Comparison of ENCODE assay signal across 8 mouse cellular contexts in genomic region chr8:107056973-107057369, GRCm38 (mm10). TPM values are rescaled to one million over a fixed set of nuclear protein-coding genes. Genes with fewer than 3 reads are reported as not detected.
A peak's percentile ranks its signal among the peaks of the same experiment; 100 is the strongest.
DNase-seq lines count a peak whose midpoint lies in the region; ATAC-seq and TF ChIP-seq lines count a peak whose summit lies in the region.

No protein-coding gene starts in this region.

- H3K27ac ChIP-seq in left cerebral cortex, adult 2 months = no peak overlapping the region
- H3K27ac ChIP-seq in cortical plate, adult 2 months (ENCODE audit: insufficient read depth, low read length) = no peak overlapping the region
- H3K27ac ChIP-seq in hindbrain, embryonic 11.5 days (ENCODE audit: low read depth, low read length) = no peak overlapping the region
- 0 out of 2 replicates have a peak overlapping the region, but pooled peaks have one; percentile 25 for H3K27ac ChIP-seq in midbrain, embryonic 13.5 days

- no peaks in the 10 kb centered on the region for H3K27me3 ChIP-seq in hindbrain, embryonic 11.5 days (ENCODE audit: control insufficient read depth, insufficient read depth, low read length)
- no peaks in the 10 kb centered on the region for H3K27me3 ChIP-seq in midbrain, embryonic 13.5 days

- peak overlapping the region; percentile 71 for H3K4me3 ChIP-seq in left cerebral cortex, adult 2 months
- peak overlapping the region; percentile 97 for H3K4me3 ChIP-seq in cortical plate, adult 2 months (ENCODE audit: insufficient read depth, low read length)
- H3K4me3 ChIP-seq in hindbrain, embryonic 11.5 days (ENCODE audit: low read depth, low read length) = peak overlapping the region; percentile 98
- peak overlapping the region; percentile 71 for H3K4me3 ChIP-seq in midbrain, embryonic 13.5 days (replicated peaks)

- peak overlapping the region; percentile 92 for H3K4me2 ChIP-seq in hindbrain, embryonic 11.5 days (replicated peaks; ENCODE audit: low read depth, low read length)
- H3K4me2 ChIP-seq in midbrain, embryonic 13.5 days (replicated peaks) = peak overlapping the region; percentile 98

- TF ChIP-seq CTCF in left cerebral cortex, adult 2 months (IDR thresholded peaks at IDR 0.05) = no peak
- no peak for TF ChIP-seq CTCF in cortical plate, adult 2 months (IDR thresholded peaks at IDR 0.05; ENCODE audit: extremely low read depth, insufficient read depth, low read length)

- no peaks in the 10 kb centered on the region for H3K9me3 ChIP-seq in hindbrain, embryonic 11.5 days (ENCODE audit: control insufficient read depth, low read length)
- no peaks in the 10 kb centered on the region for H3K9me3 ChIP-seq in midbrain, embryonic 13.5 days

- no peak for DNase-seq in left cerebral cortex, adult 2 months (ENCODE audit: extremely low spot score in 1 of 2, low spot score in 2 of 2)
- no peak for DNase-seq in left cerebral cortex, adult 11 months (ENCODE audit: low spot score)
- no peak for DNase-seq in hindbrain, embryonic 11.5 days (ENCODE audit: low spot score)
- DNase-seq in cerebellum, adult 9-10 months = no peak
- no peak for DNase-seq in thymus, postnatal 14 days
- DNase-seq in urinary bladder, postnatal 4 days (ENCODE audit: low spot score in 2 of 2) = no peak

- H3K4me1 ChIP-seq in cortical plate, adult 2 months (ENCODE audit: control insufficient read depth, insufficient read depth, low read length) = peaks cover 2% of the 10 kb centered on the region; the same call in 1 of the 2 replicates
- H3K4me1 ChIP-seq in hindbrain, embryonic 11.5 days (replicated peaks; ENCODE audit: control insufficient read depth, insufficient read depth, low read length) = 0 out of 2 replicates have a peak, but pooled peaks cover 3% of the 10 kb centered on the region
- H3K4me1 ChIP-seq in midbrain, embryonic 13.5 days (replicated peaks) = peaks cover 29% of the 10 kb centered on the region

- H3K36me3 ChIP-seq in hindbrain, embryonic 11.5 days (ENCODE audit: control insufficient read depth, insufficient read depth, low read length) = peaks cover 9% of the 10 kb centered on the region; the same call in 1 of the 2 replicates
- H3K36me3 ChIP-seq in midbrain, embryonic 13.5 days = peaks cover 49% of the 10 kb centered on the region

- H3K9ac ChIP-seq in hindbrain, embryonic 11.5 days (ENCODE audit: low read depth, low read length) = peak overlapping the region; percentile 80
- peak overlapping the region; percentile 78 for H3K9ac ChIP-seq in midbrain, embryonic 13.5 days (replicated peaks)

- ATAC-seq in hindbrain, embryonic 11.5 days (ENCODE audit: low FRiP score) = peak; percentile 80
- peak; percentile 87 for ATAC-seq in midbrain, embryonic 13.5 days

- 1% methylated on average over 33 of the region's 33 CpGs for WGBS in hindbrain, embryonic 11.5 days
- under 1% methylated on average over 33 of the region's 33 CpGs for WGBS in midbrain, embryonic 13.5 days

- TF ChIP-seq POLR2A in cortical plate, adult 2 months (IDR thresholded peaks at IDR 0.05; ENCODE audit: extremely low read depth, insufficient read depth, low read length) = no peak

- intact Hi-C loops in left cerebral cortex, adult 2 months (cut with DNase I) = loop anchor here (1.0 kb wide), 1 partner anchor 164 kb away; the partner anchor contains the start of gene Utp4

RNA-seq across cellular contexts. Expression of gene Nip7, which starts 0.3 kb away (rescaled TPM):
- total RNA-seq in left cerebral cortex, adult 2 months (2021) = 10 to 100 TPM; 40.9 to 42.4 TPM
- polyA plus RNA-seq in cortical plate, adult 2 months (2012; rRNA removed) = 36.5 and 42.5 TPM in 2 replicates
- 97.2 and 98.6 TPM in 2 replicates for polyA plus RNA-seq in hindbrain, embryonic 11.5 days (2014; fragmentation: Nextera tagmentation; extraction: Ambion mirVana)
- polyA plus RNA-seq in midbrain, embryonic 13.5 days (2015; fragmentation: Nextera tagmentation; extraction: Ambion mirVana) = 81.9 and 93.3 TPM in 2 replicates

RNA-seq across cellular contexts. Expression of gene Cog8, which starts 0.5 kb away (rescaled TPM):
- 10 to 100 TPM; 24.9 to 27.8 TPM for total RNA-seq in left cerebral cortex, adult 2 months (2021)
- 33.0 and 36.8 TPM in 2 replicates for polyA plus RNA-seq in cortical plate, adult 2 months (2012; rRNA removed)
- polyA plus RNA-seq in hindbrain, embryonic 11.5 days (2014; fragmentation: Nextera tagmentation; extraction: Ambion mirVana) = 40.8 and 42.2 TPM in 2 replicates
- 37.0 and 42.0 TPM in 2 replicates for polyA plus RNA-seq in midbrain, embryonic 13.5 days (2015; fragmentation: Nextera tagmentation; extraction: Ambion mirVana)

RNA-seq across cellular contexts. Expression of gene Tmed6, which starts 8.5 kb away (rescaled TPM):
- not detected for total RNA-seq in left cerebral cortex, adult 2 months (2021)
- polyA plus RNA-seq in cortical plate, adult 2 months (2012; rRNA removed) = not detected in 2 replicates
- polyA plus RNA-seq in hindbrain, embryonic 11.5 days (2014; fragmentation: Nextera tagmentation; extraction: Ambion mirVana) = not detected in 2 replicates
- polyA plus RNA-seq in midbrain, embryonic 13.5 days (2015; fragmentation: Nextera tagmentation; extraction: Ambion mirVana) = not detected in 2 replicates

RNA-seq across cellular contexts. Expression of gene Pdf, which starts 8.6 kb away (rescaled TPM):
- 10 to 100 TPM; 24.4 to 25.9 TPM for total RNA-seq in left cerebral cortex, adult 2 months (2021)
- polyA plus RNA-seq in cortical plate, adult 2 months (2012; rRNA removed) = 32.4 TPM in 2 replicates
- polyA plus RNA-seq in hindbrain, embryonic 11.5 days (2014; fragmentation: Nextera tagmentation; extraction: Ambion mirVana) = 41.1 and 45.6 TPM in 2 replicates
- polyA plus RNA-seq in midbrain, embryonic 13.5 days (2015; fragmentation: Nextera tagmentation; extraction: Ambion mirVana) = 32.8 and 36.8 TPM in 2 replicates

RNA-seq across cellular contexts. Expression of gene Vps4a, which starts 25.9 kb away (rescaled TPM):
- total RNA-seq in left cerebral cortex, adult 2 months (2021) = 100 to 1,000 TPM; 107 to 132 TPM
- polyA plus RNA-seq in cortical plate, adult 2 months (2012; rRNA removed) = 99.0 and 103 TPM in 2 replicates
- 98.8 and 101 TPM in 2 replicates for polyA plus RNA-seq in hindbrain, embryonic 11.5 days (2014; fragmentation: Nextera tagmentation; extraction: Ambion mirVana)
- polyA plus RNA-seq in midbrain, embryonic 13.5 days (2015; fragmentation: Nextera tagmentation; extraction: Ambion mirVana) = 127 and 130 TPM in 2 replicates
